Mouse (Mus musculus) MEL (cell line): ENCODE data around the gene Ncs1.

Source experiments
- CTCF ChIP-seq, 3 experiments: IDR thresholded peaks in 2 of 3; conservative IDR thresholded peaks in 1 of 3; 2 replicates each; pipeline ENCODE4 v1.5.1; 2011 to 2012; ENCODE audit warnings: low read length in 3 of 3, low read depth in 2 of 3, mild to moderate bottlenecking in 2 of 3, improper control_type of control experiment in 1 of 3, inconsistent platforms in 1 of 3, mixed read lengths in 1 of 3, moderate library complexity in 1 of 3; ENCODE audit not compliant: control insufficient read depth in 1 of 3, insufficient read depth in 1 of 3, poor library complexity in 1 of 3, severe bottlenecking in 1 of 3
- POLR2A ChIP-seq, 2 experiments: IDR thresholded peaks; 2 replicates each; pipeline ENCODE4 v1.6.1; 2011 to 2012; ENCODE audit warnings: low read length in 2 of 2, mild to moderate bottlenecking in 2 of 2, control low read depth in 1 of 2, improper control_type of control experiment in 1 of 2, low read depth in 1 of 2, moderate library complexity in 1 of 2; ENCODE audit not compliant: control insufficient read depth in 1 of 2, insufficient read depth in 1 of 2, poor library complexity in 1 of 2
- ZNF384 ChIP-seq: IDR thresholded peaks from 2 replicates; pipeline ENCODE4 v1.6.1; 2012; ENCODE audit warnings: low read depth, mild to moderate bottlenecking, inconsistent platforms, low read length, improper control_type of control experiment

GRCm38 (mm10) chr2:31204677-31205076, 40.9 kb upstream of the Ncs1 start:
- TF ChIP-seq CTCF (IDR thresholded peaks at IDR 0.05 in 2 of 3, conservative IDR thresholded peaks at IDR 0.05 in 1 of 3; ENCODE audit: control insufficient read depth in 1 of 3, insufficient read depth in 1 of 3, low read depth in 2 of 3, low read length in 3 of 3, poor library complexity in 1 of 3, severe bottlenecking in 1 of 3) = no peak
- no peak for TF ChIP-seq POLR2A (IDR thresholded peaks at IDR 0.05; ENCODE audit: control insufficient read depth in 1 of 2, insufficient read depth in 1 of 2, low read depth in 1 of 2, low read length in 2 of 2, poor library complexity in 1 of 2)
- no peak for TF ChIP-seq ZNF384
